Mouse (Mus musculus) T-helper 1 cell (primary cell): ENCODE measurements at regions not wholly inside any gene's neighbourhood (a gene's known extent, or its start where the extent isn't known, plus 50 kb on each side); places are given as distances from the start of the nearest gene placed in this dataset.

Experiments used
- in situ Hi-C: fragments of 300-600 bp; cut with MboI, MseI; formaldehyde crosslinking; loops from one replicate; pipeline ENCODE4 v1.15.1; 2025; ENCODE audit warnings: high pct_unique_total_duplicates

GRCm38 (mm10) chr10:19091110-19091509, 75.7 kb upstream of the Tnfaip3 start:
- in situ Hi-C loops: no loop called here

GRCm38 (mm10) chr10:19086995-19087394, 71.5 kb upstream of the Tnfaip3 start:
- in situ Hi-C loops: no loop called here

- in situ Hi-C loops: no loop called here
Observed at GRCm38 (mm10) chr10:19082136-19082535, 66.7 kb upstream of the Tnfaip3 start.

GRCm38 (mm10) chr10:19078047-19078446, 62.6 kb upstream of the Tnfaip3 start:
- in situ Hi-C loops: no loop called here

GRCm38 (mm10) chr10:19068377-19068776, 52.9 kb upstream of the Tnfaip3 start:
- in situ Hi-C loops: no loop called here

GRCm38 (mm10) chr10:19067623-19068022, 52.2 kb upstream of the Tnfaip3 start:
- in situ Hi-C loops: no loop called here

- in situ Hi-C loops: no loop called here
Observed at GRCm38 (mm10) chr10:19066821-19067350, 51.4 kb upstream of the Tnfaip3 start.
